Mouse (Mus musculus) adrenal gland, adult 2 months (tissue): ENCODE measurements at regions not wholly inside any gene's neighbourhood (a gene's known extent, or its start where the extent isn't known, plus 50 kb on each side); places are given as distances from the start of the nearest gene placed in this dataset.

Experiments used
- DNase-seq: peaks from one replicate; pipeline ENCODE4 v3.0.0; 2021

- no peak for DNase-seq
Observed at GRCm38 (mm10) chr7:69576596-69576995, 789.9 kb downstream of the Nr2f2 start.

DNA sequence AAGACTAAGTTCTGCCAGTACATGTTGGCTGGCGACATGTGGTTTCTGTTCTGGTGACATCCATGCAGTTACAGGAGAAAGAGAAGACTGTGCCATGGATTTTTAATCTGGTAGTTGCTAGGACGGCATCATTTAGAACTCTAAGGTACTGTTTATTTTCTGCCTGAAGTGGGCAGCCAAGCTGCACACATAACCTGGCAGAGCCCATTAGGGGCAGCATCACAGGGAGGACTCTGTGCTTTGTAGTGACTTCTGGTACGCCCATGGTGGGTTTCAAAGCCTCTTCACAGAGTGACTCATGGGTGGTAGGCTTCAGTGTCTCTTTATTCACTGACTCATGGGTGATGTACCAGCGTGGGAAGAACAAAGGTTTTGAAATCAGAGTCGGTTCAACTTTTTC lies 792.8 kb downstream of the Nr2f2 start:
- DNase-seq: no peak

- no peak for DNase-seq
Observed at GRCm38 (mm10) chr7:69572626-69573394, 793.7 kb downstream of the Nr2f2 start.

GRCm38 (mm10) chr7:69566949-69567348 lies 799.6 kb downstream of the Nr2f2 start:
- no peak for DNase-seq

- no peak for DNase-seq
Observed at GRCm38 (mm10) chr7:69564432-69564831, 802.1 kb downstream of the Nr2f2 start.

DNA sequence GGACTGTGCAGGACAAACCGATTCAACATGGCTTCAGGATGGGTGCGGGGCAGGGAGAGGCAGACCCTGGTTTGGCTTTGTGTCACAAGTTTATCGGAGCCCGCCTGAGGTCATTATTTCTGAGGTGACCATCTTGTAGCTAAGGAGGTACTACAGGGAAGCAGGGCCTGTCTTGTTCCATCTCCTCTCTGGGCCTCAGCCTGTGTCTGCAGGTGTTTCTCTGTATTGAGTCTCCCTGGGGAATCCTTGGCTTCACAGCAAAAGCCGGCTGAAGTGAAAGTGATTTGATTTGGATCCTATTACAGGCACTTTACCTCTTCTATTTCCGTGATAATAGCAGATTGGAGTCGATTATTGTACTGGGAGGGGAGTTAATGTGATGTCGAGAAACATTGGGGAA lies 805.7 kb upstream of the Arrdc4 start:
- no peak for DNase-seq

DNA sequence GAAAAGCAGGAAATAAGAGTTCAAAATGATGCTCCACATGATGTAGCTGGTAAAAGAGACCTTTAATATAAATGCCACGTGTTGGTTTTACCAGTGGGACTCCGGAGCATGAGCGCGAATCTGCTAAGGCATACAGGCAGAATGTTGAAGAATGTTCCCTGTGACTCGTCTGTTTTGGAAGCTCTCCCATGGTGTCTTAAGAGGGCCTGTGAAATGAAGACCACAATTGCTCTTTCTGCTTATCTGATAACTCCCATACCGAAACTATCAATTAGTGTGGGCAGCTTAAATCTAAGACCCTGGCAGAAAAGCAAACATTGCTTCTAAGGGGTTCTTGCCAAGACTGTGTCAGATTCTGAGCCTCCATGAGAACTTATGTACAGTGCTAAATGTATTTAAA lies 804.9 kb upstream of the Arrdc4 start:
- DNase-seq: no peak

DNA sequence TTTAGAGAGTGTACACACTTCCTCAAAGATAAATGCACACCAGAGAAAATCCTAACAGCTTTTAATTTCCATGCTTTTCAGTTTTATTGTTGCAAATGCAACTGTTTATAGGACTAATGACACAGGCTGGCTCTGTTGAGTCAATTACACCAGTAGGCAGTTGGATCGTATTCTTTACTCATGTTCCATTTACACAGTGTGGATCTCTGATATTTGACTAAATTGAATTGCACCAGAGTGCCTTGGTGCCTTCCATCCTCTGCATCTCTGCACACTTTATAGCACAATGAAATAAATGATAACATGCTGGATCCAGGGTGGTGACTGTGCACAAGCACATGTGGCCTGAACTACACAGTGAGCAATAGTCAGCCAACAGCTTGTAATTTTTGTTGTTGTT lies 787.0 kb upstream of the Arrdc4 start:
- DNase-seq: no peak

DNA sequence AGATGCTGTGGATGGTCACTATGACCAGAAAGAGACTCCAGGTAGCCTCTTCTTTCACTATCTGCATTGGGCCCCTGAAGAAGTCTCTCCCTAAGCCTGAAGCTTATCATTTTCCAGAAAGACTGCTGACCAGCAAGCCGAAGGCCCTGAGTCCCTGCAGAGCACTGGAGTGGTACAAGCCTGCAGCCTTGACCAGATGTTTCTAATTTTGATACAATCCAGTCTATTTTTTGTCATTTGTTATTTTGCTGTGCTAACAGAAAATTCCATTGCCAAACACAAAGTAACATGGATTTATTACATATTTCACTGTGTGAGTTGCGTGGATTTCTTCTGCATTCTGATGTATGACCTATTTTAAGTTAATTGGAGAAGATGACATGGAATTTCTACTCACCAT lies 764.9 kb upstream of the Arrdc4 start:
- DNase-seq: no peak

DNA sequence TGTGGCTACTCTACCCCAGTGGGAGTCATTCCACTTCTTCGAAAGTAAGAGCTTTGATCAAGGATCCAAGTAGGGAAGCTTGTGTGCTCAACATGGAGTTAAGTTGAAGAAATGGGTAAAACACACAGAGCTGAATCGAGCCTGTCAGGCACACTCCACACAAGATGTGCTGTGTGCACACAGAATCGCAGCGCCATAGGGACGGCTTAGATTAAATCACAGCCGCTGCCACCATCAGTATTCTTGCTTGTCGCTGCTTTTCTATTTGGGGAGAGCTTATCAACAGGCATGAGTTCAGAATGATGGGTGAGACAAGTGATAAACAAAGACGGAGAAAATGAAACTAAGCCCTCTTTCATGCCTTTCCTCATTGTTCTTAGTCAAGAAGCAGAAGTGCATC lies 761.3 kb upstream of the Arrdc4 start:
- DNase-seq: no peak

DNA sequence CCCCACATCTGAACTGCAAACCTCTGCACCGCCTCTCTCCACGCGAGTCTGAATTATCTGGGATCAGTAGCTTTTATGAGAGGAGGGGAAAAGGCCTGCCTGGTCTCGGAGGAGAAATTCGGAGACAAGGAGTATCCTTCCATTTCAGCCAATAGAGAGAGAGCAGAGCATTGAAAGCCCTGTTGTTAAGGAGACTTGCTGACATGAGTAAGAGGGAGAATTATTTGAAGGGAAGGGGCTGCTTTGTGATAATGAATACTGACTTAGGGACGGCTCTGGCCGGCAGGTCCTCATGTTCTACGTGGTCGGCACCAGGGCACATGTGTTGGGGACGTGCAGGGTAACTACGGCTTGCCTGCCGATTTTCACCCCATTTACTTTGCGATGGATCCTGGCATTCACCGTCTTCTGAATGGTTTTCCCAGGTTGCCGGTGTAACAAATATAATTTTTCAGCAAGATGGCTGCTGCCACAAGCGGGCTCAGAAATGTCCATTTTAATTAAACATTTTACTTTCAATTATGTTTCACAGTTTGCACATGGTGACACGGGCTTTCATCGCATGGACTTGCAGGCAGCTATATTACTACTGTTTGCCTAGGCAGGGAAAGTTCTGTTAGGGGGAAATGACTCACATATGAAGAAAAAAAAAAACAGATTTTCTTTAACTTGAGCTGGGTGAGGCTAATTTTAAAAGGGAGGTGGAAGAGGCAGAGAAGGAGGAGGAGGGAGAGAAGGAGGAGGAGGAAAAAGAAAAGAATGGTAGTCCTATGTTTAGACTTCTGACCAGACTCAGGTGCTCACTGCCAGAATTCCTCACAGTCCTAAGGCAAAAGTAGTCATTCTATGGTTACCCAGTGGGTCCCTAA lies 744.3 kb upstream of the Arrdc4 start:
- no peak for DNase-seq

- peak; percentile 75 for DNase-seq
Observed at GRCm38 (mm10) chr7:69490566-69491466, 741.8 kb upstream of the Arrdc4 start.

DNA sequence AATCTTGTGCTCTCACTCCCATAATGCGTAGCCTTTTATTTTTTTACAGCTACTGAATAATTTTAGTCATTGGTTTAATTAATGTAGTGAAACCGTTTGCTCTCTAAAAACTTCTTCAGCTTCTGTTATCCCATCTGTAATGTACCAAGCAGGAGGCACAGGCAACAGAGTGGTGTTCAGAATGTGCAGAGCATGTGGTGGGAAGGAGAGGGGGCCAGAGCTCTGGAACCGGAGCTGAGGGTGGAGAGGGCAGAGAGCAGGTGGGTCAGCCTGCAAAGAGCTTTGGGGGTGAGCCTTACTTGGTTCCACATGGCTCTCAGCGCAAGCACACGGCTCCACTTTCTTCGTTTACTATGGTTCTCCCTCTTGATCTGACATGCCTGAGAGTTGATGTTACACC lies 739.6 kb upstream of the Arrdc4 start:
- DNase-seq: no peak

DNA sequence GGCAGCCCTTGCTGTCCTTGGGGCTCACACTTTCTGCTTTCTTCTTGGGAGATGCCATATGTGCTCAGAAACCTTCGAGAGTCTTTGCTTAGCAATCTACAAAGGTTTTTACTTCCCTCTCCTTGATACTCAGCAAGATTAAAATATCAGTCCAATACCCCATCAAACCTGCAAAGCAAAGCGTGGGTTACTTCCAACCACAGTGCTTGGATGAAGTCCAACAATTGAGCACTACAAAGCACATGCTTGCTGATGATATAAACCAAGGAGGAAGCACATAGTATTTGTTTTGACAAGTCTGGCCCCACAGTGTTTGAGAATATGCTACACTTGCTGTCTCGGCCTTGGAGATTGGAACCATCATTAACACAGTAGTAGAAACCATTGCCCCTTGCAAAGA lies 738.1 kb upstream of the Arrdc4 start:
- no peak for DNase-seq

DNA sequence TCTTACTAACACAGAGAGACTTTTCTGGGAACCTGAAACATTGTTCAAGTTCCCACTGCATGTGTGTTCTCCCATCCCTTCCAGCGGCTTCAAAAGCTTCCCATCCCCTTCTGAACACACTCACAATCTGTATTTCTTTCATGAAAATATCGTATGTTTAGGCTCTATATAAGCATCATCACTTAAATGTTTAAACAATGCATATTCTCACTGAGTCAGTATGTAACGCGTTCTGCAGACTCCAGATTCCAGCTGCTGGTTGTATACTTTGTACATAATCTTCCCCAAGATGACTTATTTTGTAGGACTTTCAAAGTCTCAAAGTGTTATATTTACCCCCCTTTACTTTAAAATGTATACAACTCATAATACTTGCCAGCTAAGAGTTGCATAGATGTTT lies 735.5 kb upstream of the Arrdc4 start:
- no peak for DNase-seq
